Mouse (Mus musculus): ENCODE measurements around the gene Chrne.

DNA sequence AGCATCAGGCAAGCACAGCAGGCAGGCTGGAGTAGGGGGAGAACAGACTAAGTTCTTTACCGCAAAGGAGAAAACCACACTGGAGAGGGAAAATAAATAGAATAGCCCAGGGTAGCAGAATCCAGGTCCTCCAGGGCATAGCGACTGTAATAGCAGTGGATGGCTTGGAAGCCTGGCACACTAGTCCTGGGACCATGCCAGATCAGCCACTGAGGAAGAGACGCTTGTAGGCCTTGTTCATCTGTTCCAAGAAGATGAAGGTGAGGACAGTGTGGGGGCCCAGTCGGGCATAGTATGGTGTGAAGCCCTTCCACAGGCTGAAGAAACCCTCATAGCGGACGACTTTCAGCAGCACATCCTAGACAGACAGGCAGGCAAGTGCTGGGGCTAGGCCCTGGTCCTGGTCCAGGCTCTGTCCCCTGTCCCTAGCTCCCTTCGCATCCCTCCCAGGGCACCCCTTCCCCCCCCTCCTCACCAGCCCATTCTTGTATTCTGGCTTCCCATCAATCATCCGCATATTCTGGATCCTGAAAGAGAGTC is 25.6 kb upstream of the Chrne start:
- TF ChIP-seq CTCF (IDR thresholded peaks at IDR 0.05; ENCODE audit: insufficient read depth, low read length) (no peak), POLR2A (IDR thresholded peaks at IDR 0.05; ENCODE audit: borderline replicate concordance, extremely low read depth, low read depth, low read length) (no peak)

All from lung, adult 2 months (tissue).